Mouse (Mus musculus): ENCODE measurements at regions not wholly inside any gene's neighbourhood (a gene's known extent, or its start where the extent isn't known, plus 50 kb on each side); places are given as distances from the start of the nearest gene placed in this dataset.

GRCm38 (mm10) chr13:73405720-73406629 lies 61.0 kb upstream of the Lpcat1 start:
- DNase-seq (ENCODE audit: low read depth, low spot score), result no peak

DNA sequence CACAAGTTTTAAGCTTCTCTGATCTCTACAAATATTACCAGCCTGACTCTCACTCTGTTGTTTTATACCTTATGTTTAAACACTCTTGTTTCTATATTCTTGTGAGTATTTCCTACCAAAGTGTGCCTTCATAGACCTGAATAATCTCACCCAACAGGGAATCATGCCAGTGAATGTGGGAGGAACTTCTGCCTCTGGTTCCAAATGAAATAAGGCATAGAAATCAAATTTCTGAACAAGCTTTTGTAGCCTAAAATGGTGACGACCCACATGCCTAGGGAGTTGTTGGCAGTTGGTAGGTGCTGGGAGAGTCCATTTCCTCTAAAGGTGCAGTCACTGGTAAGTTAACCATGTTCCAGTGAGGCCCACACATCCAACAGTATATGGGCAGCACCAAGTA lies 66.1 kb upstream of the Lpcat1 start:
- no peak for DNase-seq (ENCODE audit: low read depth, low spot score)

- no peak for DNase-seq (ENCODE audit: low read depth, low spot score)
These were observed 68.7 kb upstream of the Ndufs6 start for GRCm38 (mm10) chr13:73397033-73397432.

DNA sequence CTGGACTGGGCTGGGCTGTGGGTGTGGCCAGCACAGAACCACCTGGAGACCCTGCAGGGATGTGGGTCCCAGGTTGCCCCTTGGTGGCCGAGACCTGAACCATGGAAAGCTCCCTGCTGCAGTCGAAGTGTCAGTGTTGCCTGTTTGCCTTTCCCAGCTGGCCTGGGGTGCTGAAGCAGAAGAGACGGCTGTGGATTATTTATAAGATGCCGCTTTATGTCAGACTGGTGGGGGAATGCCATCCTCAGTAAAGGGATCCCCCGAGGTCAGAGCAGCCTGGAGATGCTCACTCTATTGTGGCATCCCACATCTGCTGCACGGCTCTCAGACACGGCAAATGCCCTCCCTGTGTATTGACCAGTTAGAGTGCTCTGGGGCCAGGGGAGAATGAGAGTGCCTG lies 67.5 kb upstream of the Ndufs6 start:
- no peak for DNase-seq (ENCODE audit: low read depth, low spot score)

- DNase-seq (ENCODE audit: low read depth, low spot score), result no peak
These were observed 60.7 kb upstream of the Ndufs6 start for GRCm38 (mm10) chr13:73389051-73389450.

- DNase-seq (ENCODE audit: low read depth, low spot score), result peak; percentile 18
These were observed 55.2 kb upstream of the Ndufs6 start for GRCm38 (mm10) chr13:73383585-73383984.
